Mouse (Mus musculus) cerebellum, adult 2 months (tissue): ENCODE measurements around the gene Plin3. TPM values are rescaled to one million over a fixed set of nuclear protein-coding genes. Genes with fewer than 3 reads are reported as not detected.

Experiments
- DNase-seq, 2 experiments: peaks; one replicate each; pipeline ENCODE4 v3.0.0; 2021
- H3K27ac ChIP-seq: fragments of 200-500 bp; 2 replicates; pipeline ENCODE4 v1.5.1; 2012; ENCODE audit warnings: low read length, control low read depth, inconsistent platforms; ENCODE audit not compliant: insufficient read depth
- H3K27me3 ChIP-seq: fragments of 200-500 bp; 2 replicates; pipeline ENCODE4 v1.6.1; 2012; ENCODE audit warnings: inconsistent platforms, mild to moderate bottlenecking, low read length, moderate library complexity; ENCODE audit not compliant: control insufficient read depth, insufficient read depth
- H3K4me1 ChIP-seq: fragments of 200-500 bp; 2 replicates; pipeline ENCODE4 v1.6.1; 2011; ENCODE audit warnings: low read length; ENCODE audit not compliant: control insufficient read depth, insufficient read depth
- H3K4me3 ChIP-seq: fragments of 200-500 bp; replicated peaks from 2 replicates; pipeline ENCODE3; 2011; ENCODE audit warnings: mild to moderate bottlenecking, low read depth, low read length, control low read depth; ENCODE audit not compliant: insufficient read depth
- CTCF ChIP-seq: fragments of 200-500 bp; IDR thresholded peaks from 2 replicates; pipeline ENCODE4 v1.5.1; 2011; ENCODE audit warnings: low read depth, mild to moderate bottlenecking, control low read depth, low read length, moderate library complexity, borderline replicate concordance; ENCODE audit not compliant: insufficient read depth
- POLR2A ChIP-seq: fragments of 200-500 bp; IDR thresholded peaks from 2 replicates; pipeline ENCODE4 v1.6.1; 2011; ENCODE audit warnings: low read length, control low read depth, borderline replicate concordance; ENCODE audit not compliant: insufficient read depth
- WGBS: fragments of 180-500 bp; shearing (Covaris S2); methylation state at CpG from one replicate; pipeline ENCODE4 v1.1.7; 2018; 5-methylcytosine and 5-hydroxymethylcytosine counted together
- polyA plus RNA-seq: library from polyadenylated mRNA; depleted of rRNA; stranded (reverse); fragments of >200 nt; gene quantifications from 2 replicates; pipeline ENCODE4 v1.2.3, GENCODE M21; 2012

Gene Plin3
- polyA plus RNA-seq, 1 experiment: 20.9 TPM

DNA sequence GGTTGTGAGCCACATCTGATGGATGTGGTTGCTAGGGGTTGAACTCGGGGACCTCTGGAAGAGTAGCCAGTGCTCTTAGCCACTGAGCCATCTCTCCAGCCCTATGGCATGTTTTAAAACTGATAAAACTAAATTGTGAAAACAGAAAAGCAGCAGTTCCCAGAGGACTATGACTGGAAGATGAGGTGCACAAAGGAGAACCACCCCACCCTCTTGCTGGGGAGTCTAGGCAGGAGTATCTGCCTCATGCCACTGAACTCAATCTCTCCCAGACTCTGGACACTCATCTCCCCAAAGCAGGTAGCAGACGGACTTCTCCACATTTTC lies 15.1 kb downstream of the Plin3 start:
- Histone ChIP-seq H3K27ac (no peak overlapping the region), H3K4me1 (no peaks in the 10 kb centered on the region), H3K27me3 (no peaks in the 10 kb centered on the region), H3K4me3 (no peak overlapping the region)
- TF ChIP-seq POLR2A (no peak), CTCF (no peak)
- WGBS: 57% methylated on average over 2 of the region's 2 CpGs
- no peak for DNase-seq

DNA sequence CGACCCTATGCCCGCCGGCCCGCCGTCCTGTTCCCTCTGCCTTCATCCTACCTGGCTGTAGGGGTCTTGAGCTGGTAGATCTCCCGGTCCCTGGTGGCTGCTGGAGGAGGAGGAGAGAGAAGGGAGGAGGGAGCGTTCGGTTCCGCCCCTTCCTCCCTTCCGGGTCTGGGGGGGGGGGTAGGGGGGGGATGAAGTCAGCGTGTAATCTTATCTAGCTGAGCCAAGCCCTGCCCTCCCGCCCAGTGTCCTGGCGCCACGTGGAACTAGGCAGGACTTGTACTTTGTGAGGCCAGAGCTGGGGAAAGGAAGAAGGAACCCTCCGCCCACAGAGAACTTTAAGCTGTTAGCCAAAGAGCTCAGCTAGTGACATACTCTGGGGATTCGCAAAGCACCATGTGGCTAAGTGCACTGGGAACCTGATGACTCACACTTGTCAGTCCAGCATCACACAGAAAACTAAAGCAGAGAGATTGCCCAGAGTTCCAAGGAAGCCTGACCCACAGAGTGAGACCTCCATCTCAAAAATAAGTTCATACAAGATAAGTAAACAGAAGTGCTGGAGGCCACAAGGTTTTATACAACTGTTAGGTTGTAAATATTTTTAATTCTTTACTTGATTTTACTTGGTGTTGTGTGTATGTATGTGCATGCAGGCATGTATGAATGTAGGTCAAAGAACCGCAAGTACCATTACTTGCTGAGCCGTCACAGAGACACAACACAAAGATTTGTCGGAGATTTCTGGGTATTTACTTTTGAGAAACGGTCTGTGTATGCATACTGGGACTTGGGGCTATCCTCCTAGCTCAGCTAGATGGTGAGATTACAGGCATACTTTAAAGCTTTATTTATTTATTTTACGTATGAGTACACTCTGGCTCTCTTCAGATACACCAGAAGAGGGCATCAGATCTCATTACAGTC lies 15.8 kb downstream of the Plin3 start, which contains the start of gene Ticam1:
Gene Ticam1, minus strand, starts transcription at position 144 of the 924 bp plus-strand sequence.
- peak; percentile 76 to 82 for DNase-seq
- H3K27me3 ChIP-seq: no peaks in the 10 kb centered on the region
- H3K4me3 ChIP-seq: peak within 1 kb of the TSS; percentile 75
- H3K4me1 ChIP-seq: no peaks in the 10 kb centered on the region
- 6% methylated on average over 21 of the region's 21 CpGs for WGBS
- H3K27ac ChIP-seq: peak within 1 kb of the TSS; percentile 81
- TF ChIP-seq POLR2A: no peak
- TF ChIP-seq CTCF: peak; percentile 23; the same call in 1 of the 2 replicates

DNA sequence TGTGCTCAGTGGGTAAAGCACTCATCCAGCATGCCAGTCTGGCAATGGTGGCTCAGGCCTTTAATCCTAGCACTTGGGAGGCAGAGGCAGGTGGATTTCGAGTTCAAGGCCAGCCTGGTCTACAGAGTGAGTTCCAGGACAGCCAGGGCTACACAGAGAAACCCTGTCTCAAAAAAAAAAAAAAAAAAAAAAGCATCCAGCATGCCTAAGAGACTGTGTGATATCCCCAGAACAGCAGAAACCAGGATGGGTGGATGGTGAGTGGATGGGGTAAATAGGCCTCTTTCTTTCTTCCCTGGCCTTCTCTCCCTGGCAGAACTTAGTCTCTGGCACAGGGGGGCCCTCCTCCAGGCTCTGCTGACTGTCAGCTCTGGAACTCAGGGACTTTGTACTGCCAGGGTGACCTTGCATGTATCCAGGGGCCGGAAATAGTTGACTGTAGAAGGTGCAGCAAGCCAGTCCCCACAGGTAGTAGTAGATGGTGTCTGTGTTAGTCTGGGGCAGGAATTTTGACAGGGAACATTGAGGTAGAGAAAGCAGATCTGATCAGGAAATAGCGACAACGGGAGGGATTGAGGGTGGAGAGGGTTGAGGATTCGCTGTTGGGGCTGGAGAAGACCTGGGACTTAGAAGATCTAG lies 16.7 kb downstream of the Plin3 start:
- no peaks in the 10 kb centered on the region for H3K4me1 ChIP-seq
- DNase-seq: peak in 1 of 2 experiments; percentile 44
- H3K4me3 ChIP-seq: peak overlapping the region; percentile 75
- H3K27me3 ChIP-seq: no peaks in the 10 kb centered on the region
- H3K27ac ChIP-seq: peak overlapping the region; percentile 69
- TF ChIP-seq POLR2A (no peak), CTCF (no peak)
- WGBS: 21% methylated on average over 5 of the region's 5 CpGs

DNA sequence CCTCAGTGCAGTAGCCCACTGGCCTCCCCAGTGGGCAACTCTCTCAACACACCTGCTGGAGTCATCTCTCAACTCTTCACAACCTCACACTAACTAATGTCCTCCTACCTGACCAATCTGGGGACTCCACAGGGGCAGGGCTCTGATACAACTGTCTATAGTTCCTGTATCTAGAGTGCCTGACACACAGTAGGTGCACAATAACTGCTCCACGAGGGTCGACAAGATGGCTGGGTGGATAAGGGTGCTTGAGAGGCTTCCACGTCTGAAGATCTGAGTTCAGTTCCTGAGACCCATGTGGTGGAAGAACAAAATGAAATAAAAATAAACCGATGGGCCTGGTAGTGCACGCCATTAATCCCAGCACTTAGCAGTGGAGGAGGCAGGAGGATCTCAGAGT lies 18.7 kb downstream of the Plin3 start:
- H3K4me3 ChIP-seq: no peak overlapping the region
- no peak overlapping the region for H3K27ac ChIP-seq
- 89% methylated on average over 5 of the region's 5 CpGs for WGBS
- H3K27me3 ChIP-seq: no peaks in the 10 kb centered on the region
- no peak for DNase-seq
- TF ChIP-seq POLR2A (no peak), CTCF (no peak)
- peaks cover 5% of the 10 kb centered on the region; the same call in 1 of the 2 replicates for H3K4me1 ChIP-seq

- 82% methylated on average over 7 of the region's 7 CpGs for WGBS
These were observed 19.2 kb downstream of the Plin3 start for GRCm38 (mm10) chr17:56273482-56273881.

DNA sequence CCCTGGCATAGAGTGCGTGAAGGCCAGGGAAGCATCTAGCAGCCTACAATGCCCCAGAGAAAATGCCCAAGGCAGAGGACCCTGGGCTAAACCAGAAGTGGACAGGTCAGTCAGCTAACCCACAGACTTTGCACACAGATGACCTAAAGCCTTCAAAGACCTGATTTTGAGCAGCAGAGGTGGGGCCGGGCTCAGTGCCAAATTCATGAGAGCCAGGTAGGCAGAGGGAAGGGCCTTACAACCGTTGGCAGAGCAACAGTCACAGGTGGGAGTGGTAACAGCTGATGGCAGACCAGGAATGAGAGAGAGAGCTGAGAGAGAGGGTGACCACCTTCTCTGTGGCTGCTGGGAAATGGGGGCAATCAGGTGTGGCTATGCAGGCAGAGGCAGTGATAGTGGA lies 20.0 kb downstream of the Plin3 start:
- Histone ChIP-seq H3K27me3 (no peaks in the 10 kb centered on the region), H3K27ac (no peak overlapping the region), H3K4me1 (peaks cover 5% of the 10 kb centered on the region; the same call in 1 of the 2 replicates), H3K4me3 (no peak overlapping the region)
- no peak for DNase-seq
- TF ChIP-seq CTCF: no peak
- no peak for TF ChIP-seq POLR2A
- WGBS: 64% methylated on average over 3 of the region's 3 CpGs

More at GRCm38 (mm10) chr17:56273482-56273881, 19.2 kb downstream of the Plin3 start:
- Histone ChIP-seq H3K27me3 (no peaks in the 10 kb centered on the region), H3K27ac (no peak overlapping the region), H3K4me1 (peaks cover 5% of the 10 kb centered on the region; the same call in 1 of the 2 replicates), H3K4me3 (no peak overlapping the region)
- no peak for DNase-seq
- TF ChIP-seq CTCF (no peak), POLR2A (no peak)

DNA sequence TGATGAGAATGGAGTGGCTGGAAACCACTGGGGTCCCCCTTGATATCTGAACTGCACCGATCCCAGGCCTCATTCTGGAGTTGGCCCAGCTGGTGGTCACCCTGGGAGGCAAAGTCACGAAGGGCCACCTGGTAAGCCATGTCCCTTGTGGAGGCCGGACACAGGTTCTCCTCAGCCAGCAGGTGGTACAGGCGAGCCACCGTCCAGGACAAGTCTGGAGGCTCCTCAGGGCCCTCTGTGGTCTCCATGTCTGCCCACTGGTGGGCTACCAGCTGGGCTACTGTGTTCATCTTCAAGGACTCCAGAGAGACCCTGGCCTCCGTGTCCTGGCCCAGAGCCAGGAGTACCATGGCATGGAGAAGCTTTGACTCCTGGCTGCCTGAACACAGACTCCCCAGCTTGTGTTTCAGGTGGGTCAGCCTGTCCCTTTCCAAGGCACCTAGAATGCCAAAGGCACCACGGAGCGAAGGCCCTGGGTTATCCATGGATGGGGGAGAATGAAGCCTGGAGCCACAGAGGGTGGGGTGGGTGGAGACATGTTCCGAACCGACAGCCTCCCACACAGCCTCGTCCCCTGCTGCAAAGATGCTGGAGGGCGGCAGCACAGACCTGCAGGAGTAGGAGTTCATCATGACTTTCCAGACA lies 20.9 kb downstream of the Plin3 start:
- TF ChIP-seq CTCF (no peak), POLR2A (no peak)
- DNase-seq: no peak
- Histone ChIP-seq H3K4me3 (no peak overlapping the region), H3K27me3 (no peaks in the 10 kb centered on the region), H3K27ac (no peak overlapping the region), H3K4me1 (peaks cover 5% of the 10 kb centered on the region; the same call in 1 of the 2 replicates)
- WGBS: 75% methylated on average over 12 of the region's 12 CpGs
